Mouse (Mus musculus): Measurements from ENCODE around the gene Gm29423.
"Not testable (repeated sequence)": the region's sequence is repeated elsewhere in the genome, so short reads cannot be mapped to it uniquely, and the experiment has no call there.

Gene Gm29423

GRCm38 (mm10) chrY:70303187-70303586, at the start of gene Gm29423, which contains the start of gene Gm29644:
Gene Gm29423 (minus strand): TSS chrY:70303287.
Gene Gm29644 (minus strand): TSS chrY:70303343.
- DNase-seq (ENCODE audit: low spot score in 2 of 2), result not testable (repeated sequence)

- not testable (repeated sequence) for DNase-seq (ENCODE audit: low spot score in 2 of 2)
These were observed 29.5 kb downstream of the Gm29423 start, which contains the start of gene Gm21118 for GRCm38 (mm10) chrY:70273542-70273941. Gene Gm21118 (minus strand): TSS chrY:70273642.

Measured in thymus, postnatal 10 days (tissue).